Mouse (Mus musculus) urinary bladder, postnatal 4 days (tissue): ENCODE results near the gene Aebp2.

Experiments used
- DNase-seq, 2 experiments: peaks; one replicate each; pipeline ENCODE4 v3.0.0; 2021 to 2022; ENCODE audit warnings: low spot score in 2 of 2

Aebp2 gene

GRCm38 (mm10) chr6:140696192-140696879 lies 73.9 kb downstream of the Aebp2 start:
- DNase-seq, result no peak

- no peak for DNase-seq
Measured at GRCm38 (mm10) chr6:140697994-140698393, 75.5 kb downstream of the Aebp2 start.

- DNase-seq, result no peak
Measured at GRCm38 (mm10) chr6:140698596-140698995, 76.1 kb downstream of the Aebp2 start.

DNA sequence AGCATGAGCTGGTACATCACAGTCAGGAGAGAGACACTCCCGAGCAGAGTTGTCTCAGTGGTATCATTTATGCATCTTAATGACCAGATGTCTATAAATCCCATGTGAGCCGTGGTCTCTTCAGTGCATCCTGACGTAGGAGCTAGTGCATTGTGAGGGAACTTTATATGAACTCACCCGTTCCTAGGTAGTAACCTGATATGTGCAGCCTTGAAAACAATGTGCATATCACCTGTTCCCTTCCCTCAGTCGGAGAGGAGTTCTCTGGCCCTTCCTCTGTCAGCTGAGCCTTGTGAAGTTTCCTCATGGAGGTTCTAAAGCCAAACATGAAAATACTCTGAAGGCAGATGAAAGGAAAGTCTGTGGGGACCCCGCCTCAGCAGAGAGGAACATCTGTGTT lies 78.8 kb downstream of the Aebp2 start:
- DNase-seq, result no peak

- DNase-seq, result no peak
Measured at GRCm38 (mm10) chr6:140705132-140705531, 82.7 kb downstream of the Aebp2 start.

DNA sequence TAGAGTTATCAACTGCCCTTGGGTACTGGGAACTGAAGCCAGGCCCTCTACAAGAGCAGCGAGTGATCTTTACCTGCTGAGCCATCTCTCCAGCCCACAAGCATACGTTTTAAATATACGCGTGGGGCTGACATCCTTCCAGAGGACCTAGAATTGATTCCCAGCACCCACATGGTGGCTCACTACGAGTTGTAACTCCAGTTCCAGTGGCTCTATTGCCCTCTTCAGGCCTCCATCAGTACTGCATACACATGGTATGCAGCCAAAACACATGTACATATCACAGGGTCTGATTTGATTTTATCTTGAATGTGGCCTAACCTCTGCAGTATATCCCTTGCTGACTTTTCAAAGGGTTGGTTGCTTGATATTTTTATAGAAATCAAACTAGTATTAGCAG lies 83.6 kb downstream of the Aebp2 start:
- no peak for DNase-seq

DNA sequence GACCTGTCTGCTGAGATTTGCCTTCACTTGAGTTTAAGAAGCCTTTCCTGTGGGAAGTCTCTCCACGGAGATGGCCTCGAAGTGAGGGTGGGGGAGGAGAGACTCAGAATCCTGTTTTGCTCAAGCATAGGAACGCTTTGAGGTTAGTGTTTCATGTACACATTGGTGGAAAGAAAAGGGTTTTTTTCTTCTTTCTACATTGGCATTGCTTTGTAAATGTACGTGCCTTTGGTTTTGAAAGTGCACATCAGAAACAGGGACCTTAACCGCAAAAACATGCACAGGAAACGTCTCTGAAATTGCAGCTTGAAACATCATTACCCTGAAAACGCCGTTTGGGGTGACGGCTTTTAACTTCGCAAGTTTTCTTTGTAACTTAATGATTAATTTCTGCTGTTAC lies 85.6 kb downstream of the Aebp2 start:
- DNase-seq, result no peak

DNA sequence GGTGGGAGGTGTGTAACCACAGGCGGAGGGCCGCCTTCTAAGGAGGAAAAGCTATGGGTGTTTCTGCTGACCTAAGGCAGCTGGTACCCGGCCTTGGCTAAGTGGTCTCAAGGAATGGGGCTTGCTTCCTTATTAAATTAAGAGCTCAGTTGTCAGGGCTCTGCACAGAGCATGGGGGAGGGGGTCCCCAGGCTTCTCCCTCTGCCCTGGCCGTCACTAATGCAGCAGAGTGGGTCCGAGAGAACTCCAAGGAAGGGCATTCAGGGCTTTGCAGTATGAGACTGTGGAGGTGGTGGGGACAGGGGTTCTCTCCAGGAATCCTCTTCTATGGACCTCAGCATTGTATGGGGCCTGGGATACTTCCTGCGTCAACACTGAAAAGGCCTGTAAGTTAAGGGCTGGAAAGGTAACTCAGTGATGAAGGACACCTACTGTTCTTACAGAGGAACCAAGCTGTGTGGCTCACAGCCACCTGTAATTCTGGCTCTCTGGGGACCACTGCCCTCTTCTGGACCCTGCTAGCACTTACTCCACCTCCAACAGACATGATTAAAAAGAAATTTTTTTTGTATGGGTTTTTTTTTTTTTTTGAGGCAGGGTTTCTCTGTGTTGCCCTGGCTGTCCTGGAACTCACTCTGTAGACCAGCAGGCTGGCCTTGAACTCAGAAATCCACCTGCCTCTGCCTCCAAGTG lies 87.1 kb downstream of the Aebp2 start:
- no peak for DNase-seq

- peak; percentile 29 to 68 for DNase-seq
Measured at GRCm38 (mm10) chr6:140712754-140713153, 90.3 kb downstream of the Aebp2 start.

- peak; percentile 57 to 73 for DNase-seq
Measured at GRCm38 (mm10) chr6:140714905-140715365, 92.5 kb downstream of the Aebp2 start.

- no peak for DNase-seq
Measured at GRCm38 (mm10) chr6:140722058-140722457, 99.6 kb downstream of the Aebp2 start.
